Mouse (Mus musculus) myocyte (in vitro differentiated cells): ENCODE measurements around the gene H2al1n. TPM values are rescaled to one million over a fixed set of nuclear protein-coding genes. Genes with fewer than 3 reads are reported as not detected.
A peak's percentile ranks its signal among the peaks of the same experiment; 100 is the strongest.
"Not testable (repeated sequence)": the region's sequence is repeated elsewhere in the genome, so short reads cannot be mapped to it uniquely, and the experiment has no call there.

Source experiments
- H3K27me3 ChIP-seq: one replicate; pipeline ENCODE4 v1.6.1; 2011; ENCODE audit not compliant: control insufficient read depth, insufficient read depth, insufficient read length
- H3K36me3 ChIP-seq: one replicate; pipeline ENCODE4 v1.6.1; 2011; ENCODE audit not compliant: control insufficient read depth, insufficient read depth
- H3K4me2 ChIP-seq: one replicate; pipeline ENCODE4 v1.6.1; 2011; ENCODE audit warnings: low read depth, control low read depth
- H3K4me3 ChIP-seq: one replicate; pipeline ENCODE4 v1.5.1; 2011; ENCODE audit warnings: mild to moderate bottlenecking, control low read depth, moderate library complexity
- H3K79me2 ChIP-seq: one replicate; pipeline ENCODE4 v1.6.1; 2011; ENCODE audit not compliant: control insufficient read depth, insufficient read depth
- H3ac ChIP-seq: one replicate; pipeline ENCODE4 v1.6.1; 2011; ENCODE audit not compliant: control insufficient read depth, insufficient read length
- CEBPB ChIP-seq: IDR thresholded peaks from 2 replicates; pipeline ENCODE4 v1.6.1; 2011; ENCODE audit warnings: mild to moderate bottlenecking, moderate library complexity; ENCODE audit not compliant: poor library complexity, insufficient read depth, severe bottlenecking
- E2F4 ChIP-seq: IDR thresholded peaks from one replicate; pipeline ENCODE4 v1.6.1; 2011; ENCODE audit warnings: mild to moderate bottlenecking, control low read depth, moderate library complexity; ENCODE audit not compliant: insufficient read depth
- MAX ChIP-seq: IDR thresholded peaks from one replicate; pipeline ENCODE4 v1.6.1; 2011; ENCODE audit warnings: low read depth, mild to moderate bottlenecking, control low read depth
- MYOD1 ChIP-seq, 3 experiments: IDR thresholded peaks; one replicate each; pipeline ENCODE4 v1.6.1; 2011; ENCODE audit warnings: control low read depth in 2 of 3, low read depth in 2 of 3, mild to moderate bottlenecking in 2 of 3, moderate library complexity in 1 of 3; ENCODE audit not compliant: insufficient read length in 2 of 3, control insufficient read depth in 1 of 3
- MYOG ChIP-seq, 3 experiments: IDR thresholded peaks; one replicate each; pipeline ENCODE4 v1.6.1; 2011; ENCODE audit warnings: control low read depth in 2 of 3, low read depth in 2 of 3, mild to moderate bottlenecking in 2 of 3; ENCODE audit not compliant: insufficient read length in 2 of 3, control insufficient read depth in 1 of 3, insufficient read depth in 1 of 3
- POLR2A ChIP-seq: IDR thresholded peaks from one replicate; pipeline ENCODE4 v1.6.1; 2011; ENCODE audit warnings: low read depth, mild to moderate bottlenecking, control low read depth, moderate library complexity; ENCODE audit not compliant: insufficient read length
- POLR2AphosphoS2 ChIP-seq: IDR thresholded peaks from one replicate; pipeline ENCODE4 v1.6.1; 2011; ENCODE audit warnings: low read depth, control low read depth; ENCODE audit not compliant: insufficient read length
- REST ChIP-seq: IDR thresholded peaks from one replicate; pipeline ENCODE4 v1.6.1; 2011; ENCODE audit warnings: mild to moderate bottlenecking, control low read depth, moderate library complexity; ENCODE audit not compliant: insufficient read depth, insufficient read length
- SRF ChIP-seq: IDR thresholded peaks from one replicate; pipeline ENCODE4 v1.6.1; 2011; ENCODE audit warnings: low read depth; ENCODE audit not compliant: control insufficient read depth, insufficient read length
- TCF12 ChIP-seq: IDR thresholded peaks from one replicate; pipeline ENCODE4 v1.6.1; 2011; ENCODE audit warnings: mild to moderate bottlenecking, control low read depth; ENCODE audit not compliant: poor library complexity, insufficient read depth, severe bottlenecking
- TCF3 ChIP-seq: IDR thresholded peaks from one replicate; pipeline ENCODE4 v1.6.1; 2011; ENCODE audit warnings: low read depth, control low read depth; ENCODE audit not compliant: insufficient read length
- USF1 ChIP-seq: IDR thresholded peaks from one replicate; pipeline ENCODE4 v1.6.1; 2011; ENCODE audit warnings: low read depth, mild to moderate bottlenecking, control low read depth, moderate library complexity
- polyA plus RNA-seq: library from polyadenylated mRNA; unstranded; fragments of >200 nt; fragmentation: generic; extraction: Trizol; gene quantifications from one replicate; pipeline ENCODE4 v1.2.1, GENCODE M21; 2012; ENCODE audit warnings: missing spikeins

Gene H2al1n
- not detected for polyA plus RNA-seq

- not testable (repeated sequence) for H3K27me3 ChIP-seq, H3K36me3 ChIP-seq, H3K4me2 ChIP-seq, H3ac ChIP-seq, H3K79me2 ChIP-seq, H3K4me3 ChIP-seq
Observed at GRCm38 (mm10) chrX:14210848-14211247, at the start of gene H2al1n. Gene H2al1n, plus strand, starts transcription at chrX:14211148.

GRCm38 (mm10) chrX:14199284-14199683, 11.7 kb upstream of the H2al1n start:
- Histone ChIP-seq H3K36me3 (no peaks in the 10 kb centered on the region), H3K4me3 (no peak overlapping the region), H3K79me2 (no peaks in the 10 kb centered on the region), H3ac (no peak overlapping the region), H3K4me2 (no peak overlapping the region), H3K27me3 (no peaks in the 10 kb centered on the region)
- TF ChIP-seq MYOD1 (IDR thresholded peaks at IDR 0.05; ENCODE audit: control insufficient read depth in 1 of 3, insufficient read length in 2 of 3, low read depth in 2 of 3) = no peak
- TF ChIP-seq TCF3 = no peak
- no peak for TF ChIP-seq POLR2A
- TF ChIP-seq TCF12 = no peak
- no peak for TF ChIP-seq REST
- no peak for TF ChIP-seq SRF
- no peak for TF ChIP-seq MAX
- TF ChIP-seq MYOG (IDR thresholded peaks at IDR 0.05; ENCODE audit: control insufficient read depth in 1 of 3, insufficient read depth in 1 of 3, insufficient read length in 2 of 3, low read depth in 2 of 3) = no peak
- TF ChIP-seq POLR2AphosphoS2 = no peak
- TF ChIP-seq CEBPB = no peak
- no peak for TF ChIP-seq USF1
- no peak for TF ChIP-seq E2F4

GRCm38 (mm10) chrX:14206112-14206875, 4.7 kb upstream of the H2al1n start:
- TF ChIP-seq USF1 = no peak
- H3ac ChIP-seq = no peak overlapping the region
- H3K79me2 ChIP-seq = no peaks in the 10 kb centered on the region
- peak overlapping the region; percentile 12 for H3K4me2 ChIP-seq
- H3K27me3 ChIP-seq = no peaks in the 10 kb centered on the region
- no peaks in the 10 kb centered on the region for H3K36me3 ChIP-seq
- no peak overlapping the region for H3K4me3 ChIP-seq

GRCm38 (mm10) chrX:14229218-14229617, 18.3 kb downstream of the H2al1n start:
- H3K27me3 ChIP-seq = no peaks in the 10 kb centered on the region
- H3K36me3 ChIP-seq = no peaks in the 10 kb centered on the region
- no peaks in the 10 kb centered on the region for H3K79me2 ChIP-seq
- no peak for TF ChIP-seq MYOG (IDR thresholded peaks at IDR 0.05; ENCODE audit: control insufficient read depth in 1 of 3, insufficient read depth in 1 of 3, insufficient read length in 2 of 3, low read depth in 2 of 3)
- H3ac ChIP-seq = no peak overlapping the region
- H3K4me2 ChIP-seq = no peak overlapping the region
- H3K4me3 ChIP-seq = no peak overlapping the region

- H3K27me3 ChIP-seq = no peaks in the 10 kb centered on the region
- no peak overlapping the region for H3K4me2 ChIP-seq
- no peaks in the 10 kb centered on the region for H3K36me3 ChIP-seq
Observed at GRCm38 (mm10) chrX:14259597-14260239, 48.8 kb downstream of the H2al1n start.

More at GRCm38 (mm10) chrX:14259597-14260239, 48.8 kb downstream of the H2al1n start:
- no peaks in the 10 kb centered on the region for H3K79me2 ChIP-seq
- no peak for TF ChIP-seq TCF12
- no peak for TF ChIP-seq POLR2A
- TF ChIP-seq E2F4 = no peak
- no peak for TF ChIP-seq POLR2AphosphoS2
- TF ChIP-seq REST = no peak
- no peak overlapping the region for H3K4me3 ChIP-seq
- no peak overlapping the region for H3ac ChIP-seq
